Mouse (Mus musculus) olfactory bulb, adult 2 months (tissue): ENCODE results near the gene Slc35b1.

ENCODE experiments used
- CTCF ChIP-seq: fragments of 200-500 bp; IDR thresholded peaks from 2 replicates; pipeline ENCODE4 v1.5.1; 2012; ENCODE audit warnings: low read depth, mild to moderate bottlenecking, low read length, moderate library complexity; ENCODE audit not compliant: insufficient read depth
- POLR2A ChIP-seq: fragments of 200-500 bp; IDR thresholded peaks from 2 replicates; pipeline ENCODE4 v1.6.1; 2012; ENCODE audit warnings: mild to moderate bottlenecking, low read depth, low read length, moderate library complexity; ENCODE audit not compliant: insufficient read depth

- TF ChIP-seq POLR2A, result no peak
- no peak for TF ChIP-seq CTCF
Measured at GRCm38 (mm10) chr11:95339471-95340021, 44.9 kb upstream of the Slc35b1 start.
